Mouse (Mus musculus): ENCODE results near the gene Ess2. TPM values are rescaled to one million over a fixed set of nuclear protein-coding genes. Genes with fewer than 3 reads are reported as not detected.

The Ess2 gene
- polyA plus RNA-seq, 1 experiment from 2014 or later = 40.3 TPM

GRCm38 (mm10) chr16:17898462-17898861, 12.7 kb downstream of the Ess2 start, which contains the start of the genes Dgcr2 and Tssk2:
TSS of gene Dgcr2 (minus strand) at chr16:17898562.
TSS of gene Tssk2 (plus strand) at chr16:17898637.
- no peak for ATAC-seq (replicated peaks; ENCODE audit: insufficient number of reproducible peaks, low FRiP score, low TSS enrichment, low read depth)
- no peak within 1 kb of the TSS for H3K4me2 ChIP-seq (ENCODE audit: low read depth, low read length)
- DNase-seq (ENCODE audit: low spot score) = no peak
- H3K27me3 ChIP-seq (ENCODE audit: control insufficient read depth, insufficient read depth, low read length) = no peaks in the 10 kb centered on the region
- H3K4me3 ChIP-seq (ENCODE audit: low read depth, low read length) = no peak within 1 kb of the TSS
- no peak within 1 kb of the TSS for H3K9ac ChIP-seq (replicated peaks; ENCODE audit: low read length)
- no peaks in the 10 kb centered on the region for H3K9me3 ChIP-seq (replicated peaks; ENCODE audit: control insufficient read depth, low read length)
- H3K36me3 ChIP-seq (replicated peaks; ENCODE audit: control insufficient read depth, insufficient read depth, low read depth, low read length) = peaks cover 9% of the 10 kb centered on the region
- WGBS = 91% methylated on average over 14 of the region's 14 CpGs
- no peaks in the 10 kb centered on the region for H3K4me1 ChIP-seq (ENCODE audit: control insufficient read depth, insufficient read depth, low read length)
- no peak within 1 kb of the TSS for H3K27ac ChIP-seq (replicated peaks; ENCODE audit: low read depth, low read length)

DNA sequence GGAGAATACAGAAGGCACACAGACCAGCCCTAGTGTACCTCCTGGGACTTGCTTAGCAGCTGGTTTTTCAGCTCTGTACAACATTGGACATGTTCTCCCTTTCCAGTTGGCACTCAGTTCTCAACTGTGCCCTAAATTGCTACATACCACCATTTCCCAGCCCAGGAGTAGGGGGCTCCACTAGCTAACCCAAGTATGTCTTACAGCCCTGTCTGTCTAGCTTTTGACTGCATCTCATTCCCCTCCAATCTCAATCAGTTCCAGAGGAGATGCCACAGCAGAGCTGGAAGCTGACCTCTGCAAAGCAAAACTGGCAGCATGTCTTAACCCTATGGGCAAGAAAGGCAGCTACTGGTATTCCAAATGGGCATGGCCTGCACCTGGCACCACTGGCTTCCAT, 15.1 kb downstream of the Ess2 start:
- ATAC-seq (replicated peaks; ENCODE audit: insufficient number of reproducible peaks, low FRiP score, low TSS enrichment, low read depth) (no peak), DNase-seq (ENCODE audit: low spot score) (no peak)
- H3K4me1 ChIP-seq (ENCODE audit: control insufficient read depth, insufficient read depth, low read length) = no peaks in the 10 kb centered on the region
- H3K27me3 ChIP-seq (ENCODE audit: control insufficient read depth, insufficient read depth, low read length) = no peaks in the 10 kb centered on the region
- H3K9ac ChIP-seq (replicated peaks; ENCODE audit: low read length) = no peak overlapping the region
- H3K4me2 ChIP-seq (ENCODE audit: low read depth, low read length) = no peak overlapping the region
- no peak overlapping the region for H3K27ac ChIP-seq (replicated peaks; ENCODE audit: low read depth, low read length)
- no peaks in the 10 kb centered on the region for H3K9me3 ChIP-seq (replicated peaks; ENCODE audit: control insufficient read depth, low read length)
- H3K36me3 ChIP-seq (replicated peaks; ENCODE audit: control insufficient read depth, insufficient read depth, low read depth, low read length) = peaks cover 3% of the 10 kb centered on the region; the same call in 1 of the 2 replicates
- H3K4me3 ChIP-seq (ENCODE audit: low read depth, low read length) = no peak overlapping the region

GRCm38 (mm10) chr16:17893923-17894322, 17.2 kb downstream of the Ess2 start, which contains the start of gene Tssk1:
TSS of gene Tssk1 (plus strand) at chr16:17894223.
- Histone ChIP-seq H3K4me2 (ENCODE audit: low read depth, low read length) (no peak within 1 kb of the TSS), H3K27me3 (ENCODE audit: control insufficient read depth, insufficient read depth, low read length) (no peaks in the 10 kb centered on the region), H3K27ac (replicated peaks; ENCODE audit: low read depth, low read length) (no peak within 1 kb of the TSS), H3K9me3 (replicated peaks; ENCODE audit: control insufficient read depth, low read length) (no peaks in the 10 kb centered on the region), H3K36me3 (replicated peaks; ENCODE audit: control insufficient read depth, insufficient read depth, low read depth, low read length) (no peaks in the 10 kb centered on the region), H3K9ac (replicated peaks; ENCODE audit: low read length) (no peak within 1 kb of the TSS), H3K4me3 (ENCODE audit: low read depth, low read length) (no peak within 1 kb of the TSS), H3K4me1 (ENCODE audit: control insufficient read depth, insufficient read depth, low read length) (peaks cover 3% of the 10 kb centered on the region; the same call in 1 of the 2 replicates)
- WGBS = 79% methylated on average over 2 of the region's 2 CpGs
- no peak for ATAC-seq (replicated peaks; ENCODE audit: insufficient number of reproducible peaks, low FRiP score, low TSS enrichment, low read depth)
- no peak for DNase-seq (ENCODE audit: low spot score)

DNA sequence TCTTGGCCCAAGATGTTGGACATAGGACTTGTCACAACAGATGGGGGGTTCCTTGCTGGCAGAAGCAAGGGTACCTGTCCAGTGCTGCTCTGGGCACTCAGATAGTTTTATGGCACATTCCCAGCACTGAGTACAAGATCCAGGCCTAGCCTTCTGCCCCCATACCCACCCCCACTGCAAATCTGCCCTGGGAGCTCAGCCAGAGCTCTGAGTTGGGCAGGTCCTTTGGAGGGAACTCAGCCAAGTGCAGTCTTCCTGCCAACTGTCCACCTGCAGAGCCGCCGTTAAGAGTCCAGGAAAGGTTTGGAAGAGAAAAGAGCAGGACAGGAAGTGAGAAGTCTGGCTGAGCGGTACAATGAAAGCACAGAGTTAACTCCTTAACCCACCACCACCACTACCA, 18.5 kb downstream of the Ess2 start:
- Histone ChIP-seq H3K4me2 (ENCODE audit: low read depth, low read length) (no peak overlapping the region), H3K27ac (replicated peaks; ENCODE audit: low read depth, low read length) (no peak overlapping the region), H3K27me3 (ENCODE audit: control insufficient read depth, insufficient read depth, low read length) (no peaks in the 10 kb centered on the region), H3K9me3 (replicated peaks; ENCODE audit: control insufficient read depth, low read length) (no peaks in the 10 kb centered on the region), H3K4me1 (ENCODE audit: control insufficient read depth, insufficient read depth, low read length) (peaks cover 3% of the 10 kb centered on the region; the same call in 1 of the 2 replicates), H3K4me3 (ENCODE audit: low read depth, low read length) (no peak overlapping the region), H3K9ac (replicated peaks; ENCODE audit: low read length) (no peak overlapping the region), H3K36me3 (replicated peaks; ENCODE audit: control insufficient read depth, insufficient read depth, low read depth, low read length) (no peaks in the 10 kb centered on the region)
- no peak for DNase-seq (ENCODE audit: low spot score)
- WGBS = 75% methylated on average over 3 of the region's 3 CpGs
- no peak for ATAC-seq (replicated peaks; ENCODE audit: insufficient number of reproducible peaks, low FRiP score, low TSS enrichment, low read depth)

DNA sequence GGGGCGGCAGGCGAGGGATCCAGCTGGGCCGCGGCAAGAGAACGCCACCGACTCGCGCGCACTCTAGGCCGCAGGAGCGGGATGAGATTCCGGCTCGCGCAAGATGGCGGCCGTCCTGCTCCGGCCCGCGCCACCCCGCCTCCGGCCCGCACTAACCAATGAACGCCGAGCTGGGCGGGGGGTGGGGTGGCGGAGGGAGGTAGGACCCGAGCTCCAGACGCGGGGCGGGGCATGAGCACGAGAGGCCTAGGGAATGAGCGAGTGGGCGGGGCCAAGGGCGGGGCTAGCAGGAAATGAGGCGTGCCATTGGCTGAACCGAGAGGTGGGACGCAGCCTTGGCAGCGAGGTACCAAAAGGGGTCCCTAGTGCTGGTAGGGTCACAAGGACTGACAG, 19.6 kb downstream of the Ess2 start, which contains the start of gene Gm20518:
Gm20518 (minus strand) TSS at position 105 of the 393 bp plus-strand sequence.
- peak within 1 kb of the TSS; percentile 84 for H3K9ac ChIP-seq (replicated peaks; ENCODE audit: low read length)
- no peaks in the 10 kb centered on the region for H3K27me3 ChIP-seq (ENCODE audit: control insufficient read depth, insufficient read depth, low read length)
- peaks cover 3% of the 10 kb centered on the region; the same call in 1 of the 2 replicates for H3K4me1 ChIP-seq (ENCODE audit: control insufficient read depth, insufficient read depth, low read length)
- H3K9me3 ChIP-seq (replicated peaks; ENCODE audit: control insufficient read depth, low read length) = no peaks in the 10 kb centered on the region
- peak within 1 kb of the TSS; percentile 80 for H3K27ac ChIP-seq (replicated peaks; ENCODE audit: low read depth, low read length)
- WGBS = 0% methylated on average over 36 of the region's 38 CpGs
- peak within 1 kb of the TSS; percentile 74 for H3K4me3 ChIP-seq (ENCODE audit: low read depth, low read length)
- peak; percentile 95 for ATAC-seq (replicated peaks; ENCODE audit: insufficient number of reproducible peaks, low FRiP score, low TSS enrichment, low read depth)
- DNase-seq (ENCODE audit: low spot score) = peak; percentile 100
- no peaks in the 10 kb centered on the region for H3K36me3 ChIP-seq (replicated peaks; ENCODE audit: control insufficient read depth, insufficient read depth, low read depth, low read length)
- H3K4me2 ChIP-seq (ENCODE audit: low read depth, low read length) = peak within 1 kb of the TSS; percentile 80

DNA sequence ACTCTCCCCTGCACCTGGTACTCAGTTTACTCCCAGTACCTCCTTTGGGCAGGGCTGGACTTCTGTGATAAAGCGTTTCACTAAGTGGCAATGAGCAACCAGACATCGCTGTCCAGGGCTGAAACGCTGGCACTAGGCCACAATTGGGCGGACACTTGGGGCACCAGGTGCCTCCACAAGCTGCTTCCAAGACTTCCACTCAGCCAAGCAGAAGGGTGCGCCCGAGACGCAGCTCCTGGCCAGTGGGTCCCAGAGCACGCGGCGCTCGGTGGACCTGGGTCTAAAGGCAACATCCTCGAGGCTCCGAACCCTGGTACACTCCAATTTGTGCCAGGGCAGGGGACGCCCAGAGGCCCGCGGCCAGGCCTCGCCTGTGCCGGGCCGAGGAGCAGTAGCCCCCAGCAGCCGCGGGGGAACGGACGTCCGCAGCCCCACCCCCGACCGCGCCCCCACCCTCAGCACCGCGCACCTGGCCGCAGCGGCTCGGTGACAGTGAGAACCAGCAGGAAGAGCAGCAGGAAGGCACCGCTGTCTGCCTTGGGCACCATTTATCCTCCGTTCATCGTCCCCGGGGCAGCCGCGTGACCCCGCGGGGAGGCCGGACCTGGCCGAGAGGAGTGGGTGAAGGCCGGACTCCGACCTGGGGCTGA, 20.1 kb downstream of the Ess2 start:
- peak overlapping the region; percentile 80 for H3K27ac ChIP-seq (replicated peaks; ENCODE audit: low read depth, low read length)
- H3K4me1 ChIP-seq (ENCODE audit: control insufficient read depth, insufficient read depth, low read length) = peaks cover 3% of the 10 kb centered on the region; the same call in 1 of the 2 replicates
- H3K9me3 ChIP-seq (replicated peaks; ENCODE audit: control insufficient read depth, low read length) = no peaks in the 10 kb centered on the region
- 0% methylated on average over 44 of the region's 44 CpGs for WGBS
- peak overlapping the region; percentile 74 for H3K4me3 ChIP-seq (ENCODE audit: low read depth, low read length)
- ATAC-seq (replicated peaks; ENCODE audit: insufficient number of reproducible peaks, low FRiP score, low TSS enrichment, low read depth) (peak; percentile 80), DNase-seq (ENCODE audit: low spot score) (peak; percentile 52)
- H3K27me3 ChIP-seq (ENCODE audit: control insufficient read depth, insufficient read depth, low read length) = no peaks in the 10 kb centered on the region
- peak overlapping the region; percentile 80 for H3K4me2 ChIP-seq (ENCODE audit: low read depth, low read length)
- peak overlapping the region; percentile 84 for H3K9ac ChIP-seq (replicated peaks; ENCODE audit: low read length)
- no peaks in the 10 kb centered on the region for H3K36me3 ChIP-seq (replicated peaks; ENCODE audit: control insufficient read depth, insufficient read depth, low read depth, low read length)

DNA sequence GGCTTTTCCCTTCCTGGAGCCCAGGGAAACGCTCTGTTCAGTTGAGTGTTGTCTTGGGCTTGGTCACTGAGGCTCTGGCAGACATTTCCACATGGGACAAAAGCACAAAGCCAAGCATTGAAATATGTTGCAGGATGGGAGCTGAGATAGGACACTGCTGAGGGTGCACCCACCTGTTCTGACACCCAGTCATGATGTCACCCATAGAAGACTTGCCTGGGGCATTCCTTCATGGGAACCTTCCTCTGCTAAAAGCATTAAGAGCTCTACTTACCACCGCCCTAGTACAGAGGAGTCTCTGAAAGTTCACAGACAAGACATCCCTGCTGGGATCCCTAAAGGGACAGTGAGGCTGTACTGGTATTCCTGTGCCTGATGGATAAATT, 20.8 kb downstream of the Ess2 start:
- Histone ChIP-seq H3K9ac (replicated peaks; ENCODE audit: low read length) (peak overlapping the region; percentile 84), H3K36me3 (replicated peaks; ENCODE audit: control insufficient read depth, insufficient read depth, low read depth, low read length) (no peaks in the 10 kb centered on the region), H3K27ac (replicated peaks; ENCODE audit: low read depth, low read length) (no peak overlapping the region), H3K4me3 (ENCODE audit: low read depth, low read length) (peak overlapping the region; percentile 74), H3K4me2 (ENCODE audit: low read depth, low read length) (peak overlapping the region; percentile 80), H3K27me3 (ENCODE audit: control insufficient read depth, insufficient read depth, low read length) (no peaks in the 10 kb centered on the region), H3K9me3 (replicated peaks; ENCODE audit: control insufficient read depth, low read length) (no peaks in the 10 kb centered on the region), H3K4me1 (ENCODE audit: control insufficient read depth, insufficient read depth, low read length) (peaks cover 3% of the 10 kb centered on the region; the same call in 1 of the 2 replicates)
- no peak for DNase-seq (ENCODE audit: low spot score)
- ATAC-seq (replicated peaks; ENCODE audit: insufficient number of reproducible peaks, low FRiP score, low TSS enrichment, low read depth) = no peak
- WGBS = 55% methylated on average over 2 of the region's 2 CpGs

DNA sequence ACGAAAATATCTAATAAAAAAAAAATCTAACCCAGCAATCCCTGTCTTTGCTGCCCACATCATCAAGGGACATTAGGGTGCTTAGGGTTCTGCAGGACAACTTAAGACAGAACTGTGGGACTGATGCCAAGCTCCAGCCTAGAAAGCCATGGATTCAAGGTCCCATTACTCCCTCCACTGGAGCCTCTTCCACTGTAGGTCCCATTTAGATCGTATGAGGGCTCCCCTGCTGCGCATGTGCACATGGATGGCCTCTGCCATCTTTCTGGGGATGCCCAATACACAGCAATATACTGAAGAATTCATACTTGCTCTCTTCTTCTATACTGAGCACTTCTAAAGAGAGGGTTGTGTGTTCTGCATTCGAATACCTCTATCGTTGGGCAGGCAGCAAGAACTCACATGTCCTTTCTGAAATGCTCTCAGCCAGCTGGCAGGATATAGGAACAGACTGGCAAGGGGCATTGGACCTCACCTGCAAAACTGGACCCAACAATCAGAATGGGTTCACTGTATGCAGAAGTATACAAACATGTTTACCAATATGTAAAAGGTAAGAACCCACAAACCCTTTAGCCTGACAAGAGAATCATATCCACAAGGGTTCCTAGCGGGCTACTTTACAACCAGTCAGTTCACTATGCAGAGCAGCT, 21.3 kb downstream of the Ess2 start:
- WGBS = 81% methylated on average over 6 of the region's 6 CpGs
- H3K27ac ChIP-seq (replicated peaks; ENCODE audit: low read depth, low read length) = no peak overlapping the region
- no peak for DNase-seq (ENCODE audit: low spot score)

More for the DNA sequence above, 21.3 kb downstream of the Ess2 start:
- Histone ChIP-seq H3K4me3 (ENCODE audit: low read depth, low read length) (peak overlapping the region; percentile 74), H3K36me3 (replicated peaks; ENCODE audit: control insufficient read depth, insufficient read depth, low read depth, low read length) (no peaks in the 10 kb centered on the region), H3K4me1 (ENCODE audit: control insufficient read depth, insufficient read depth, low read length) (peaks cover 3% of the 10 kb centered on the region; the same call in 1 of the 2 replicates), H3K9ac (replicated peaks; ENCODE audit: low read length) (peak overlapping the region; percentile 84), H3K9me3 (replicated peaks; ENCODE audit: control insufficient read depth, low read length) (no peaks in the 10 kb centered on the region), H3K27me3 (ENCODE audit: control insufficient read depth, insufficient read depth, low read length) (no peaks in the 10 kb centered on the region), H3K4me2 (ENCODE audit: low read depth, low read length) (peak overlapping the region; percentile 80)
- no peak for ATAC-seq (replicated peaks; ENCODE audit: insufficient number of reproducible peaks, low FRiP score, low TSS enrichment, low read depth)

All from embryonic facial prominence, embryonic 11.5 days (tissue).